Mouse (Mus musculus): Measurements from ENCODE around the gene Gm266.
A peak's percentile ranks its signal among the peaks of the same experiment; 100 is the strongest.

Gm266 gene

GRCm38 (mm10) chr12:111451561-111451960 is 34.1 kb downstream of the Gm266 start:
- no peak for DNase-seq

DNA sequence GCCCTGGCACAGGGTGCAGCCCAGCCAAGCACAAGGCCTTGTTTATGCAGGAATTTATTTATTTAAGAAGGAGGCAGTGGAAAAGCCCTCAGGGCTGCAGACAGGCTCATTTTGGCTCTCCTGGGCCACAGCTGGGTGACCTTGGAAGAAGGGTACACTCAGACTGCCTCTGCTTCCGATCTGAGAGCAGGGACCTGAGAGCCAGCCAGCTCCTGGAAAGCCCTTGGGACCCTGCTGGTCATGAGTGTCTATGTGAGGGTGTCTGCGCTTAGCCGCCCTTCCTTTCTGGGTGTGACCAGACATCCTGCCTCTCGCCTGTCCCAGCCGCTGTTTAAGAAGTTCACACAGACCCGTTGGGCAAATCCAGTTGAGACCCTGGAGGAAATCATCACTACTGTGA is 35.3 kb downstream of the Gm266 start:
- DNase-seq, result no peak

DNA sequence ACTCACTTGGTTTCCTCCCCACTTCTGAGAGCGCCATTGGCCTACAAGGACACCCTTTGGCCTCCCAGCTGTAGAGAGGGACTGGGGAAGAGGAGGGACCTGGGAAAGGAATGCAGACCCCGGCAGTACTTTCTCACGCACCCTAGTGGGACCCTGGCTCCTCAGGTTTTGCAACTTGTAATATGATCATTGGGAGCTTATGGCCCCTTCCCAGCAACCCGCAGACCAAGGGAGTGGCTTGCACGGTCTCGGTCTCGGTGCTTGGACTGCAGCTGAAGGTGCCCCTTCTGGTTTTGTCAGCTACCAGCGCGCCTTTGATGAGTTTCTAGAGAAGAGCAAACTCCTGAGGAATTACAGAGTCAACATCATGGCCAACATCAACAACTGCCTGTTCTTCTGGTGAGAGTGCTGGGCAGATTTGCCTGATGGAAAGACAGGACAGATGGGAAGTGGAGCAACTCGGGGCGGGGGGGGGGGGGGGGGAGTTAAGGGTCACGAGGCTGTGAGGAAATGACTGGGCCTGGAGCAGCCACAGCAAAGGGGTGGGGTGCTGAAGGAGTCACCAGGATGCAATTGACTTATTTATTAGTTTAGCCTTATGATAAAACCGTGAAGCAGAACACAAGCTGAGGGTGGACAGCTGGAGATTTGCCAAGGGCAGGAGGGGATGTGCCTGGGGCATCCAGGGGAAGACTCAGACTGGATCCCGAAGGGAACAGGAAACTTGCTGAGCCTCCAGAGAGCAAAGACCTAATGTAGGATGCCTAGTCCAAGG is 36.5 kb downstream of the Gm266 start:
- no peak for DNase-seq

DNA sequence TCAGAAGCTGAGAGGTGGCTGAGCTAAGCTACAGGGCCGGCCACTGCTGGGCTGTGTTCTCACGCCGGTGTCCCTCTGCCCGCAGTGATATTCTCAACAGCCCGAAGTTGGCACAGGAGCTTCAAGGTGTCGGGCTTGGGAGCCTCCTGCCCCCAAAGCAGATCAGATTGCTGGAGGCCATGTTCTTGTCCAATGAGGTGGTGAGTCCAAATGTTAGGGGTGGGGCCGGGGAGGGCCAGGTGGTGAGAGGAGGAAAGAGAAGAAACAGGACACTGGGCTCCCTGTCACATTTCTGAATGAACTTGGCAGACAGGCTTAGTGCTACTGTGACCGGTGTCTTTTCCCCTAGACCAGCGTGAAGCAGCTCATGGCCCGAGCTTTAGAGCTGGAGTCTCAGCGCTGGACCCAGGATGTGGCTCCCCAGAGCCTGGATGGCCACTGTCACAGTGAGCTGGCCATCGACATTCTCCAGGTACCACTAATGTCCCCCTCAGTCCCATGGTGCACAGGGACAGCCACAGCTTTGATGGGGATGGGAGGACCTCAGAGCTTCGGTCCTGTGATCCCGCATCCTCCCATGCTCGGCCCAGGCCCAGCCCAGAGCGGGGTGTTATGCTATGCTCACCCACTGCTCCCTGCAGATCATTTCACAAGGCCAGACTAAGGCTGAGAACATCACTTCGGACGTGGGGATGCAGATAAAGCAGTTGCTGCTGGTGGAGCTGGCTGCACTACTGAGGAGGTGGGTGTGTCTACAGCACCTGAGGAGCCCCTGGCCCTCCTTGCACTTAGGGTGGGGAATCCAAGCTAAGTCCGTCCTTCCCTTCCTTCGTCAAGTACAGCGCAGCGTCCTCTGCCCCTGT is 37.5 kb downstream of the Gm266 start:
- no peak for DNase-seq

DNA sequence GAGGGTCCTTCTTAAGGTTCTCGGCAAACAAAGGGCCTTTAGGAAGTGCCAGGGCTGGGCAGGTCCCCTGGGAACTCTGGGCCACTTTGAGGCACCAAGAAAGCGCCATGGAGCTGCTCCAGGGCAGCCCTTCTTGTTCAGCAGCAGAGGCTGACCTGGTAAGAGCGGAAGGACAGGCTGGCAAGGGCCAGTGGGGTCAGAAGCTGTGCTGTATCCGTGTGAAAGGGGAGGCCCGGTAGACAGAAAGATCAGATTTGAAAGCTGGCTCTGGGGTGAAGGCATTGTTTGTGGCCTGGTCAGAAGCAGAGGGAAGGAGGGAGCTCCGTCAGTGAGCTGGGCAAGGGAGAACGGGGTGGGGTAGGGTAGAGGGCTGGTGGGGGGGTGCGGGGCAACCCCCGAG is 38.3 kb downstream of the Gm266 start:
- DNase-seq, result no peak

GRCm38 (mm10) chr12:111446745-111447144 is 38.9 kb downstream of the Gm266 start:
- no peak for DNase-seq

DNA sequence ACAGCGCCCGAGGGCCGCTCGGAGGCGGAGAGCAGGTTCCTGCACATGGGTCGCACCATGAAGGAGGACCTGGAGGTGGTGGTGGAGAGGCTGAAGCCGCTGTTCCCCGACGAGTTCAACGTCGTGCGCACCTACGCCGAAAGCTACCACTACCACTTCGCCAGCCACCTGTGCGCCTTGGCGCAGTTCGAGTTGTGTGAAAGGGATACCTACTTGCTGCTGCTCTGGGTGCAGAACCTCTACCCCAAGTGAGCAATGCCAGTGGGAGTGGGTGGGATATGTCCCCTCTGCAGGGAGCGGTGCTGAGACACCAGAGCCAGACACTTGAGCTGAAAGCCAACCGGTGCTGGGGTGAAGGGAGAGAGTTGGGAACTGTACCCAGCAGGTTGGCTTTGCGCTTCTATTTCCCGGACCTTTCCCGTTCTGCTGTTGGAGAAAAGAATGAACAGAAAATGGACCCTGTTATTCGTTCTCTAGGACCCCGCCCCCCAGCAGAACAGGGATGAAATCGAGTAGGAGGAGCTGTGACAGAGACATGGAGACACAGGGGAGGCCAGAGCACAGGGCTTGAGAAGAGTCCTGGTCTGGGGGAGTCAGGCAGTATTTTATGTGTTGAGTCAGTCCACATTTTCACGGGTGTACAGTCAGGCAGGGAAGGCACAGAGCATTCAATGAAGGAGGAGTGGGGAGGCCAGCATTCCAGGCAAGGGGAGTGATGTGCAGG is 39.6 kb downstream of the Gm266 start:
- DNase-seq, result no peak

DNA sequence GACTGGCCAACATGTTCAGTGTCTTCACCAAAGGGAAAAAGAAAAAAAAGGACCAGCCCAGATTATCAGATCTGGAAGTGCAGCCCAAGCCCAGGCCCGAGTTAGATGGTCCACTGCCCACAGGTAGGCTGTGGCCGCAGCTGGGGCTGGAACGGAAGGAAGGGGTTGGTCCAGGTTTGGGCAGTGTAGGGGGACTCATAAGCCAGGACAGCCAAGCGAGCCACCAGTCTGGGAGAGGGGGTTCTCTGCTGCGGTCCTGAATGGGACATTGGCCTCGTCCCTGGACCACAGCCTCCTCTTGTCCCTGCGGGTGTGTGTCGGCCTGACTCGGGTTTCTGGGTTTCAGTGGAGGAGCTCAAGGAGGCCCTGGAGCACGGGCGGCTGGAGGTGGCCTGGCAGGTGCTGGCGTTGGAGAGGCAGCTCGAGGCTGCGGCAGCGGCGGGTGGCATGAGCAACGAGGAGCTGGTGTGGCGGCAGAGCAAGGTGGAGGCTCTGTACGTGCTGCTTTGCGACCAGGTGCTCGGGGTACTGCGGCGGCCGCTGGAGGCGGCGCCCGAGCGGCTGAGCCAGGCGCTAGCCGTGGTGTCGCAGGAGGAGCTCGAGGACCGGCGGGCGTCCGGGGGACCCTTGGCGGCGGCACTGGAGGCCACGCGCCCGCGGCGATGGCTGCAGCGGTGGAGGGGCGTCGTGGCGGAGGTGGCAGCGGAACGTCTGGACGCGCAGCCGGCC is 40.3 kb downstream of the Gm266 start:
- no peak for DNase-seq

DNA sequence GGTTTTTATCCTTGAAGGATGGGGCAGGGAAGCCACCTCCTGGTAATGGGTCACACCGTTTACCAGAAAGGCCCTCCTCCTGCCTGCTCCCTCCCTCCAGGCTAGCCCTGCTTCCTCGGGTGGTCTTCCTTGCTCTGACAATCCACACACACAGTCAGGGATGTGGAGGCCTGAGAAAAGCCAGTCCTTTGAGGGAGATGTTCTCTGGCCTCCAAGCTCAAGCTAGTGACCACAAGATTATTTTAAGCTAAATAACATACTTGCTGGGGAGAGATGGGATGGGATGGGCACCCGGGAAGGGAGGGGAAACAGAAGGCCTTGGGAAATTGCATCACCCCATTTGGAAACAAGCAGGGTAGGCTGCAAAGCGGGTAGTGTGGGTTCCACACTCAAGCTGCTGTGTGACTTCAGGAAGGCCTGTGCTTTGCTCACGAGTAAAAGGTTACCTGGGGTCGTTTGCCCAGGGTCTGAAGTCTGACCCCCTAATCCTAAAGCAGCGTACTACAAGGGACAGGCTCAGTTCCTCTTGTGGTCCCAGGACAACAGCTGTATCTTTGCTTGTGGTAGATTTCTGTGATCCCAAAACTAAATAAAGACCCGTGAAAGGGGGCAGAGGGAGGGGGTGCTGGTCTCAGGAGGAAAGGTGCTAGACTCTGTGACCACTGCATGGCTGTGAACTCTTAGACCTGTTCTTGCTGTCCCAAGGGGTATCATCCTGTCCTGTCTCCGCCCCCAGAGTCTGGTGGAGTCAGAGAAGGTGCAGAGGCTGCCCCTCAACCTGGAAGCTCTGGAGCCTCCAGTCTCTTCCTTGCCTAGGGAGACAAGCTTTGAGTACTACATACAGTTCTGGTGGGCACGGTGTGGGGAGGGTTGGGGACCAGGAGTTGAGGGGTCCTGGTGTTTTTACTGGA is 41.4 kb downstream of the Gm266 start:
- no peak for DNase-seq

DNA sequence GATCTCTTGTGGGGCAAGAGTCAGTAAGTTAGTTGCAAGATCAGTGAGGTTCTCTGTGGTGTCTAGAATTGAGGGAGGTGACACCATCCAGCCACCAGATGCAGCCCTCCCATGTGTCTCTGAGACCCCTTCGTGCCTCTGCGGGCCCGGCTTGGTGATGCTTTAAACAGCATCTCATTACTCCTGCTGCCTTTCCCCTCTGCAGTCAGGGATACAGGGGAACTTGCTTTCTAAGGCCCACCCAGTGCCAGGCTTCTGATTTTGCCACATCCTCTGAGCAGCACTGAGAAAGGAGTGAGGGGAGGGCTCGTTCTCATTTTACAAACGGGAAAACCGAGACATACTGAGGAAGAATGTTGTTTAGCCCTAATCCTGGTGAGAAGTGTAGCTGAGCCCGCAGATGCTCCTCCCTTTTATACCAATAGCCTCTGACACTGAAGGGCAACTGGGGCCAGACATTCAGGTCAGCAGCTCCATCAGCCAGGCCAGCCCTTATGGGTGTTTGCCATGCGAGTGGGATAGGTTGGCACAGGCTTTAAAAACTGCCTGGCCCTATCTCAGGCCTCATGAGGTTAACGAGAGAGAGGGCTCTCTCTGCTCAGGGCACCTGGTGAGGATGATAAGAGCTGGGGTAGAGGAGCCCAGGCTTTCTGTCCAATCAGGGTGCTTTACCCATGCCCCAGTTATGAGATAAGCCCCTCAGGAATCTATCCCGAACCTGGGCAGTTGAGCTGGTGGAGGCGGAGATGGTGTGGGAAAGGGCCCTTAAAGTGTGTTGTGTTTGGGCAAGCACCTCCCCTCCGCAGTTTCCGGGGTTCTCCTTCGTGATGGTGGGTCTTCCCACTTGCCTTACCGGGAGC is 42.4 kb downstream of the Gm266 start:
- DNase-seq, result no peak

GRCm38 (mm10) chr12:111442309-111443010 is 43.2 kb downstream of the Gm266 start, which contains the start of gene Tnfaip2:
Tnfaip2 (plus strand) TSS chr12:111442469.
- DNase-seq, result peak; percentile 27 to 44

- no peak for DNase-seq
Measured at GRCm38 (mm10) chr12:111441523-111441922, 44.1 kb downstream of the Gm266 start.

DNA sequence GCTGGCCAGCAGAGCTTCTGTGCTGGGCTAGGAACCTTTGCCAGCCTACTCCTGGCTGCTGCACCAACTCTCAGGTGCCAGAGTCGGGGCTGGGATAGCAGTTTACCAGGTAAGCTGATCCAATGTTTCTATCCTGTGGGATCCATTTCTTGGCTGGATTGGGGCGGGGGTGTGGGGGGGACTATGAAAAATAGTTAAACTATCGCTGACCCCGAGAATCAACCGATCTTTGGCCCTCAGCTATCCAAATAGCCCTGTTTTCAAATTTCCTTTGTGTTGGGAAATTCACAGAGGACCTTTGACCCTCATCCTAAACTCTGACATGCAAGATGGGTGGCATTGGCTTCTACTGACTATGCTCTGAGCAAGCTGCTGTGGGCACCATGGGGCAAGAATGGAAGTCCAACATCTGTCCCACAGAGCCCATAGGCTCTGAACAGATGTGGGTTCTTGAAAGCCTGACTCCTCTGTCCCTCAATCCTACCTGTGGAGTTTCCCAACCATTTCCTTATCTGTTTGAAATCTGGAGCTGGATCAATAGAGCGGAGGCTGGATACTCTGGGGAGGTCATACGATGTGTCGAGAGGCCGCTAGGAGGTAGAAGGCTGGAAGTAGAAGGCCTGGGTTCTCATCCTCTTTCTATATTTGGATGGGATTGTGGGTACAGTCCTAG is 44.8 kb downstream of the Gm266 start:
- DNase-seq, result no peak

GRCm38 (mm10) chr12:111438850-111439249 is 46.8 kb downstream of the Gm266 start:
- DNase-seq, result no peak

- DNase-seq, result no peak
Measured at GRCm38 (mm10) chr12:111437222-111437900, 48.3 kb downstream of the Gm266 start.

- no peak for DNase-seq
Measured at GRCm38 (mm10) chr12:111436640-111437039, 49.0 kb downstream of the Gm266 start.

GRCm38 (mm10) chr12:111436170-111436569 is 49.5 kb downstream of the Gm266 start:
- DNase-seq, result no peak

DNA sequence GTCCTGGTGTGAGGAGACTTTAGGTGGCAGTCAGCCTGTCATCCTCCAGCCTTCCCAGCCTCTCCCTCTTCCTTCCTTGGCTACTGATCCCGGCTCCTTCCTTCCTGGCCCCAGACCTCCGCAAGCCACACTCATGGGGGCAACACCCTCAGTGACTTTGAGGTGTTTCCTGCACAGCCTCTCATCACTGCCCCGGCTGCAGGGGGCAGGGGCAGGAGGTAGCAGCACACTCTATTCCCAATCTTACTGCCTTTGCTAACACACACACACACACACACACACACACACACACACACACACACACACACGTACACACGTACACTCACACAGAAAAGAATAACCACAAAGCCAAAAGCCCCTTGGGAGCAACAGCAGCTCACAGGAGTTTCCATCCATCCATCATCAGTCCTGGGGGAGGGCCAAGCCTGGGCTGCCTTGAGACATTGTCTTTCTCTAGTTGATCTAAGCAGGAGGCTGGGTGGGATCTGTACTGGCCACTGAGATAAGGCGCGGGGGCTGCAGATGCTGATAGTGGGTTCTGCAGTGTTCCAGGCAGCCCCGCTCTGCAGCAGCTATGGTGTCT is 50.8 kb downstream of the Gm266 start:
- no peak for DNase-seq
